Mouse (Mus musculus): ENCODE results near the gene Leprot. TPM values are rescaled to one million over a fixed set of nuclear protein-coding genes. Genes with fewer than 3 reads are reported as not detected.

Gene Leprot
- 10 to 100 TPM; 29.7 to 31.2 TPM for total RNA-seq (2021)
- long read RNA-seq, experiment 1, transcript Leprot-201 (4 exons, 1,898 nt) = major isoform, 49 of 53 reads
- long read RNA-seq, experiment 1, partial matches to known transcripts = 4 of 53 reads
- long read RNA-seq, experiment 1, other reads (novel, unspliced or antisense) = 0 of 53 reads
- long read RNA-seq, experiment 2, transcript Leprot-201 (4 exons, 1,898 nt) = major isoform, 43 of 50 reads
- long read RNA-seq, experiment 2, partial matches to known transcripts = 6 of 50 reads
- long read RNA-seq, experiment 2, other reads (novel, unspliced or antisense) = 1 of 50 reads

DNA sequence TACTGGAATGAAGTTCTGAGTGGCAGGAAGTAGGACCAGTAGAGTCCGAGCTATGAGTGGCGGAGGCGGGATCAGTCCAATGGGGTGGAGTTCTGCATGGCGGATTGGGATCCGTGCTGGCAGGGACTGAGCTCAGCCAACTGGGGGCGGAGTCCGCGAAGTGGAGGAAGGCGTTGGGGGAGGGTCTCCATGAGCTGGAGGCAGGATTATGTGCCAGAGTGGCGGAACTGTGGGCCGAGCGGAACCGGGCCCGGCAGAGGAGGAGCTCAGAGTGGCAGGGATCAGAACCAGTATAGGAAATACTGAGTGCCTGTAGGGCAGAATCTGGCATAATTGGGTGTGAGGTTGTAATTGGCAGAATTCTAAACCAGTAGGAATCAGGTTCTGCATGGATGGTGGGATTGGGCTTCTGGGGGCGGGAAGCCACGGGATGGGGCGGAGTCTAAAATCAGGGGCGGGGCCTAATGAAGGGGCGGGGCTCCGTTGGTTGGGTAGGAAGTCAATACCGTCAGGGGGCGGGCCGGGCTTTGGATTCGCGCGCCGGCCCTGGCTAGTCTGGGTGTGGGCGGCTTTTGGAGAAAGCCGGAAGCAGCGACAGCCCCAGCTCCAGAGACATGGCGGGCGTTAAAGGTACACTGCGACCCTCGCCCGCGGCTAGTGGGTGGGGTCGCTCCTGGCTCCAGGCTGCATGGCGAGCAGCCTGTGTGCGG lies at the start of gene Leprot:
Gene Leprot (plus strand): TSS at position 523 of the 710 bp plus-strand sequence.
- peak; percentile 96 for DNase-seq

DNA sequence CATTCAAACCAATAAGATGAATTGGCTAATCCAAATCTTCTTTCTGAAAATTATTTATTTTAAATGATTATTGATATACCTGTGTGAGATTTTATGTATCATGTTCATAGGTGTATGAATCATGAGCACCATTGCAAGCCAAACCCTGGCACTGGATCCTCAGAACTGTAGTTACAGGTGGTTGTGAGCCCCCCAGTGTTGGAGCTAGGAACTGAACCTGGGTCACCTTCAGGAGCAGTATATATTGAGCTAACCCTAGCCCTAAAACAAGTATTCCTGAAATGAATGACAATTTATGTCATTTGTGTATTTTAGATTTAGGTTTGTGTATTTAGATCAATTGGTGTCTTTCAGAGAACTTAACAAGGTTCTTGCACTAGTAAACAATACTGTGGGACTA lies 45.8 kb upstream of the Leprot start:
- no peak for DNase-seq

DNA sequence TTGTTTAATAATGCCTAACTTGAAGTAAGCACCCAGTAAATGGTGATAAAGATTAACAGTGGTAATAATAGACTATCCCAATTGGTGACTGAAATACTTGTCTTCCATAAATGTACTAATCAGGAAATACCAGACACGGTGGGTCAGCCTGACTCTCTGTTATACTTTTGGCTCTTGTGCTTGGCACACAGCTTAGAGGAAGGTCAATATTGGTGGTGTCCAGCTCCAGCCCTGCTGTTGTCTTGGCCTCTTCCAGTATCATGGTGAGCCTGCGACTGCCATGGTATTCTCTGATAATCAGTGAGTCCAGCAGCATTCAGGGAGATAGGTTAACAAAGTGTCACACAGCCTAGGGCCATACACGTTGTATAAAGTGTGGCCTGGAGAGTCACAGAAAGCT lies 43.9 kb upstream of the Leprot start:
- no peak for DNase-seq

DNA sequence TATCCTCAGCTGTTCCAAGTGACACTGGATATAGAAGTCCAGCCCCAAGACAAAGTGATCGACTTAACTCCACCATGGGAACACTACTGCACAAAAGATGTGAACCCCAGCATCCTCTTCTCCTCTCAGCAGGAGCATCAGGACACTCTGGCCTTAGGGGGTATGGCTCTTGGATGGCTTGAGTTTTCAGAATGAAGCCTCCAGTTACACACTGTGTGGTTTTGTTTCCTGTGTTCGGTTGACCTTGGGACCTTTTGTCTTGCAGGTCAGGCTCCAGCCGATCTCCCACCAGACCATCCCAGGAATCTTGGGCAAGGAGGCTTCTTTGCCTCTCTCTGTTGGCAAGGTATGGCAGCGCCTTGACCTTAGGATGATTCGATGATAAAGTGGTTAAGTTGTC lies 31.0 kb upstream of the Leprot start:
- no peak for DNase-seq

DNA sequence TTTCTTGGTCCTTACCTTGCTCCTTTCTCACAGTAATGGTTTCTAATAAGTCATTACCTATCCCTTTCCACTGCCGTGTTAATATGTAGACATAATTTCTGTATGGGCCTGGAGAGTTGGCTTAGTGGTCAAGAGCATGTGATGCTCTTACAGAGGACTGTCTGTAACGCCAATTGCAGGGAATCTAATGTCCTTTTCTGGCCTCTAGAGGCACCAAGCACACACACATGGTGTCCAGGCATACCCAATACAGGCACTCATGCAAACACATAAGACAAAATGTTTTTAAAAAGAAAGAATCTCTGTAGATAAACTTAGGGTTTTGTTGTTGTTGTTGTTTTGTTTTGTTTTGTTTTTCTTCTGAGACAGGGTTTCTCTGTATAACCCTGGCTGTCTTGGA lies 29.8 kb upstream of the Leprot start:
- no peak for DNase-seq

DNA sequence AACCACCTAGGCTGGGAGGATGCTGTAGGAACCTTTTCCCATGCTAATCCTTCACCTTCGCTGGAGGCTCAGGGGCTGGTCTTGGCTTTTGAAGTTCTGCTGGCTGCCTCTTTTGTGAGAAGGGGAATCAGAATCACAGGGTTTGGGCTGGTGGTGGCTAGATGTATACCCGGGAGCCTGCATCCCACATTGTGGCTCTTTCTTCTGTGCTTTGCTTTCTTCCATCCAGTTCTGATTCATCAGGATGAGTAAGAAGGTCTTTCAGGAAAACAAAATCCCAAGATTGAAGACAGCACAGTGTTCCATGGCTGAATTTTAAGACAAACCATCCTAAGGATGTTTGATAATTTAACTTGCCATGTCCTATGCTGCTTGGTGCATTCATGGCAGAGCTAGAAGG lies 27.3 kb upstream of the Leprot start:
- DNase-seq = no peak

DNA sequence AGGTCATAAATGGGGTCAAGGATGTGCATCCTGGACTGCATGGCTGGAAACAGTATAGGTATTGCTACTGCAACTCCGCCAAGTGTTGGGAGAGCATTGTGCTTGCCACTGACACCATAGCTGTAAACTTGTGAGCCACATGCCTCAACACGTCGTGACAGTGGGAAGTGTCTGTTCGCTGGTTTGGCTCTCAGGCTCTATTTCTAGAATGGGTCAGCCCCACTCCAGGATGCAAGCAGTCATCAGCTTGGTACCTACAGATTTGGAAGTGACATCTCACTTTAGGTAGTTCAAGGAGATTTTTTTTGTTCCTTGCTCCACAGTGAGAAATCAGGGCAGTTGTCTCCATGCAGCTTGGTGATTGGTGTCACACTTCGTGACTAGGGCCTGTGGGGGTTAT lies 26.3 kb upstream of the Leprot start:
- no peak for DNase-seq

DNA sequence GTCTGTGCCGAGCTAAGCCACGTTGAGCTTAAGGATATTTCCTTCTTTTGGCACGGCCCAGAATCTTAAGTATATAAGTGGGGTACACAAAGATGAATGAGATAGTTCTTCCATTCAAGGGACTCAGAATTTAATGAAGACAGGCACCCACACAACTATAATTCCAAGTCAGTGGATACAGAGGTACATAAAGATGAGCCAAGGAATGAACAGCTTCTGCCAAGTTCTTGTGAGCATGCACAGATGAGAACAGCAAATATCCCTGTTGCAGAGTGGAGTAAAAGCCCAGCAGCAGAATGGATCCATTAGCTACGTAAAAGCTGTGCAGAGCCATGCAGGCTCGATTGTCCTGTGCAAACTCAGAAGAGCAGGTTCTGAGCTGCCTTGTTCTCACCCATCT lies 22.2 kb upstream of the Leprot start:
- DNase-seq = no peak

DNA sequence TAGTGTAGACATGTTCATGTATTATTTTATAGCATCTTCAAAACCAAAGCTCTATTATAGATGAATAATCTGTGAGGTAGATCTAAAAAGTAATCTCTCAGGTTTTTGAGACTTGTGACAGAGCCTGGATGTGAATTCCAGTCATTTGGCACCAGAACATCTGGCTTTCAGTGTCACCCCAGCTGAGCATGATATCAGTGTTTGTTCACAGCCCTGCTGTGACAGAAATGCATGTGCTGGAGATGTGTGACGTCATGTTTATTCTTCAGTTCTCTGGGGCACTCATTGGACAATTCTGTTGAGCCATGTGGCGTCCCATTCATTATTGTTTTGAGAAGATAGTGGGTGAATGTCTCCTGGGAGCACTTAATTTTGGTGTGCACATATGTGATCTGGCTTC lies 11.9 kb upstream of the Leprot start:
- DNase-seq = no peak

DNA sequence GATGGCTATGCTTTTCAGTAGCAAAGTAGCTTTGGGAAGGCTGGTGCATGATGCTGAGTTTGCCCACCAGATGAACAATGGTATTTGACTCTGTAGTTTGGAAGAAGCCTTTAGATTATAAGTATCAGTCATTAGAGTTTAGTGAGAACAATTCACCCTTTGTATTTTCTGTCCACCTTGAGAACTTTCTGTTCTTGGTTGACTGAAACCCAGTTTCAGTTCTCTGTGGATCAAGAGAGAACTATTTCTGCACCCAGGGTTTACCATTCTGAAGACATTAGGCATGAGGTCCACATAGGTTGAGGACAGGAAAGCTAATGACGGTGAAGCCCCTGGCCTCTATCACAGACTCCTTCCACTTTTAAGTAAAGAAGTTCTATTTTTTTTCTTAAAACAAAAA lies 10.0 kb upstream of the Leprot start:
- no peak for DNase-seq

DNA sequence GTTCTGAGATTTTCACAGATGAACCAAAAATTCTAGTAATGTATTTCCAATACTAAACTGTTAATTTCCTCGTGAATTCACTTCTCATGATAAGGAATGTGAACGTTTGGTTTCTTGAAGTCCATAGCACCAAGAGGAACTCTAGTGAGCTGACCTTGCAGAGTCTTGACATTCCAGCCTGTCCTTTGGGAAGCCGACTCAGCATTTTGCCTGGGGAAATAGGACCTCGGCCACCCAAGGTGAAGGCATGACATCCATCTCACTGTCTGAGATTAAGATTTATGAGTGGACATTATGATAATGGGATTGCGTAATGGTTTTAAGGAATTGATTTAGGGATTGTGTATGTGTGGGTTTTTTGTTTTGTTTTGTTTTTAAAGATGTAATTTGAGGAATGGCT lies 6.9 kb upstream of the Leprot start:
- no peak for DNase-seq

DNA sequence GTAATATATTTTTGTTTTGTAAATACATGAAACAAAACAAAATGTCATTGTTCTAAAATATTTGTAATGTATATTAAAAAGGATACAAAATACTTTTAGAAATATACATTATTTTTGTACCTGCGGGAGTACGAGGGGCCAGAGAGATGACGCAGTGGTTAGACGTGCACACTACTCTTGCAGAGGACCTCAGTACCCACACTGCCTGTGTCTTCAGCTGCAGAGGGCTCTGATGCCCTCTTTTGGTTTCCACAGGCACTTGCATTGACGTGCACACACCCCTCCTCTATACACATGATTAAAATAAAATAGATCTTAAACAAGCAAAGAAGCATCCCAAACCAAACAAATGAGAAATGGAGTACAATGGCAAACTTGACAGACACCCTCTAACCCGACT lies 4.8 kb upstream of the Leprot start:
- DNase-seq = no peak

DNA sequence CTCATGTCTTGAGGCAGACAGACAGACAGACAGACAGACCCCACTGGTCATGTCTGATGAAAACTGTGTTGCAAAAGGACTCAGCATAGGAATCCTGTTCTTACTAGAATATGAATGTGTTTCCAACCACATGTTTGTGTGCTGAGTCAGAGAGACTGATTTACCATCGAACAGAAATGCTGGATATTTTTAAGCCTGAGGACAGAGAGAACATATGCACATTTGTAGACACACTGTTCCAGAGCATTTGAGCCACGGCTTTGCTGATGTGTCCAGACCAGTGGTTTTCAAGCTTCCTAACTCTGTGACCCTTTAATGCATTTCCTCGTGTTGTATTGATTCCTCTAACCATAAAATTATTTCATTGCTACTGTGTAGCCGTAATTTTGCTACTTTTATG lies 4.3 kb upstream of the Leprot start:
- DNase-seq = no peak

DNA sequence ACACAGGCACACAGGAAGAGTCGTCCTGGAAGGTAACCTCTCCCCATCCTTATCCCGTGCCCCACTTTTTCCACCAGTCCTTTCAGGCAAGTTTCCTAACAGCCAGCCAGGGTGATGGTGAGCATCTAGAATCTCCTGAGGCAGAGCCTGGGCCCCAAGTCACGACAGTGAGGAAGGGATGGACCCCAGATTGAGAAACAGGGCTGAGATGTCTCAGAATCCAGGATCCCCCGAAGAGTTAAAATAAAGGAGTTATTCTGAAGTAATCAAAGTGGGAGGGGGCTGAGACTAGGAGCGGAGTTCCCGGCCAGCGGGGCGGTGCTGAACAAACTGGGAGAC lies 692 bp upstream of the Leprot start:
- DNase-seq = no peak

DNA sequence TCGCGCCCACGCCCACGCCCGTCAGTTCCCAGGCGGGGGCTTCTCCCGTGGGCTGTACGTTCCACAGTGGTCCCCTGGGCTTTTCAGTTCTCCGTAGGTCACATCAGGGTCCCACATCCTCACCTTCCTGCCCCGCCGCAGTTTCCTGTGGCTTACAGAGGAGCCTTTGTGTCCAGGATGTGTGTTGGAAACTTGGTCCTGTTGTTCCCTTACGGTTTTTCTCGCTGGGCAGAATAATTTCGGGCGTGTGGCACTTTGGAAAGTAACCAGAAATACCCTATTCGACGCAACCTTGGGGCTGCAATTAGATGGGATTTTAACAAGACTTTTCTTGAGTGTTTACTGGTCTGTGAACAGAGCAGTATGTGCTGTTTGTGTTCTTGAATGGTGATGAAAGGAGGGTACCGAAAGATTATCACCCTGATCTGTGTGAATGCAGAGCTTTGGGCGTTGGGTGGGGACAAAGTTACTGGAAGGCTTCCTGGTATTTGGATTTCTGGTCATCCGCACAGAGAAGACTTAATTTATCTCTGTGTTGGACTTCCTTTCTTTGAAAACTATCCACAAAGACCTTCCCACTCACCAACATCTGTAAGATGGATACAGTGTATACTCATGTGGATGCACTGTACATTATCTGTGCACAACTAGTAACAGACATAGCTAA lies 591 bp downstream of the Leprot start:
- no peak for DNase-seq

DNA sequence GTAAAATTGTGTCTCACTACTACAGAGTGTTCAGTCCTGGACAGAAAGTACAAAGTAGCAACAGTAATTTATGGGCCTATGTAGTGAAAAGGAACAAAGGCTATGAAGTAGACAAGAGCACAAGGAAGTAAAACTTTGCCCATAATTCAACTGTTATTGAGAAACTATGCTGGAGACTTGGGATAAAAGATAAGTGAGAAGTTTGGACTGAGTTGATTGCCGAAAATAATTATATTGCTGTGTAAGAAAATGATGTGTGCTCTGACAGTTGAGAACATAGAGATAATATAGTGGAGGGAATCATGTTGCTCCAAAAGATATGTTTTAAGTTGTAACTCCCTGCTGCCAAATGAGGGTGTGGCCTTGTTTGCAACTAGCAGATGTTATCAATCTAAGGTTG lies 1.2 kb downstream of the Leprot start:
- no peak for DNase-seq

DNA sequence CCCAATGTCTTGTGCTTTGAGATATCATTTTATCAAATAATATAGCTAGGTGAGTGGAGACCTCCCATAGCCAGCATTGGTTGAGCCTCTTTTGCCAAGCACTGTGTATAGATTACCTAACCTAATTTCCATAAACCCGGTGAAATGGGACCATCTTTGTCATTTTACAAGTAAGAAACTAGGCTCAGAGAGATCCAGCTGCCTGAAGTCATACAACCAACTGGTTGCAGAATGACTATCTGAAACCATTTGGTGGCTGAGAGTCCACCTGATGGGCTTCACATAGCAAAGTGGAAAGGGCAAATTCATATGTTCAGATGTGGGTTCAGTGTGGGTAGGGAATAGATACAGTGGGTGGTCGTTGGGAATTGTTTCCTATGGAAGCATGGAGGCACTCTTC lies 3.4 kb downstream of the Leprot start:
- DNase-seq = no peak

DNA sequence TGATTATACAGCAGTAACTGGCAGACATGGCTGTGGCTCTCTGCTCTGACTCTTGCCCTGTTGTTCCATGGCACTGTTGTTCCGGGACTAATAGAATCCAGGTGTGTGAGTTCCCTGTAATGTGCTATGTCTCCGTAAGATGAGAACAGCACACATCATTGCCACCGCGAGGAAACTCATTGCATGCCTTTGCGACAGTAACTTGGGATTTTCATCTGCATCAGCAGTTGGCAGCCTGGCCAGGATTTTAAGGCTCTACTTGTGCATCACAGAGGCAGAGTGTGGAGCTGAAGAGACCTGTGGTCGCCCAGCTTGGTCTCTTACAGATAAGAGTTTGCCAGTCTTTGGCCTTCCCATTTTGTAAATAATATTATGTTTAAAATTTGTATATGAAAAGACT lies 6.7 kb downstream of the Leprot start:
- DNase-seq = no peak

DNA sequence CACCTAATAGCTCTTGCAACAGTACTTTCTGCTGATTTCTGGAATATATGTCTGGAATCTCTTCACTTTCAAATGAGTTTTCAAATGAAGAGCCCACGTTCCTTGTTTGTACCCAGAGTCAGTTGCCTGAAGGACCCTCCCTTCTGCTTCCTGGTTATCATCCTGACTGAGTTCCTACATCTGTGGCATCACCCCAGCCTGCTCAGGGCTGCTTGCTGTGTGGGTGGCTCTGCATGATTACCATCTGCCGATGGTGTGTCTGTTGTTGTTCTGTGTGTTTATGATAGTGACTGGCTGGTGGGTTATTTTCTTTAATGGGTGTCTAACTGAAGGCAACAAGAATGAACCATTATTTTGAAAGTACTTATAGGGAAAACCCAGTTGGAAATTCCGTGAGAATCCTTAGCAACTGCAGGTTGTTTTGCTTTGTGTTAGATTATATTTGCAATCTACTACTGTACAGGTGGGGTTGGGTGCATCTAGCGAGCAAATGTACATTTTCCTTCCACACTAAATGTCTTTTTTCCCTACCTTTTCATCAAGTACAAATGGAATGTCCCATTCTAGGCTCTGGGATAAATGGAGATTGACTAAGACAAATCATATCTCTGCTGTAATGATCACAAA lies 7.4 kb downstream of the Leprot start:
- DNase-seq = no peak

DNA sequence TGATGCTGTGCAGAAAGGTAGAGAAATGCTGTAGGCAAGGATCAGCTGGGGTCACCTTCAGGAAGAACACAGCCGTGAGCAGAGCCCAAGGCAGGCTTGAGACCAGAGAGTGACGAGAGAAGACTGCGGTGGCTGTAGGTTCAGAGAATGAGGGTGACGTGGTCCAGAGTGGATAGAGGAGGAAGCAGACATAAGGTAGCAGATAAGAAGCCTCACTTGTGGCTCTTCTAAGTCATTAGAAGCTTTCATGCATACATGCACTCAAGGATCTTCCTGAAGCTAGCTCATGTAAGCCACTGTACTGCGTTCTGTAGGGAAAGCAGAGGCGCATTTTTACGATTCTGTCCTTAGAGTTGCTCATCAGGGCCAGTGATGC lies 7.9 kb downstream of the Leprot start:
- DNase-seq = no peak

DNA sequence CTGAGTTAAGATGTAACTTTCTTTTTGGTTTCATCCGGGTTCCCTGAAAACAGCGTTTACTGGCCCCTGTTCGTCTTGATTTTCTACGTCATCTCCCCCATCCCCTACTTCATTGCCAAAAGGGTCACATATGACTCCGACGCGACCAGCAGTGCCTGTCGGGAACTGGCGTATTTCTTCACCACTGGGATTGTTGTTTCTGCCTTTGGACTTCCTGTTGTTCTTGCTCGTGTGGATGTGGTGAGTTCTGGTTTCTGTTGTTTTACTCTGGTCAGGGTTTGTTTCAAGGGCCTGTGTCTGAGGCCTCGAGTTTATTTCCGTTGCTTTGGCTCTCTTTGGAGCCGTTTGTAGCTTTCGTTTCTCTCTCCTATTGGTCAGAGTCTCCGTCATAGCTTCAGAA lies 8.5 kb downstream of the Leprot start:
- no peak for DNase-seq

DNA sequence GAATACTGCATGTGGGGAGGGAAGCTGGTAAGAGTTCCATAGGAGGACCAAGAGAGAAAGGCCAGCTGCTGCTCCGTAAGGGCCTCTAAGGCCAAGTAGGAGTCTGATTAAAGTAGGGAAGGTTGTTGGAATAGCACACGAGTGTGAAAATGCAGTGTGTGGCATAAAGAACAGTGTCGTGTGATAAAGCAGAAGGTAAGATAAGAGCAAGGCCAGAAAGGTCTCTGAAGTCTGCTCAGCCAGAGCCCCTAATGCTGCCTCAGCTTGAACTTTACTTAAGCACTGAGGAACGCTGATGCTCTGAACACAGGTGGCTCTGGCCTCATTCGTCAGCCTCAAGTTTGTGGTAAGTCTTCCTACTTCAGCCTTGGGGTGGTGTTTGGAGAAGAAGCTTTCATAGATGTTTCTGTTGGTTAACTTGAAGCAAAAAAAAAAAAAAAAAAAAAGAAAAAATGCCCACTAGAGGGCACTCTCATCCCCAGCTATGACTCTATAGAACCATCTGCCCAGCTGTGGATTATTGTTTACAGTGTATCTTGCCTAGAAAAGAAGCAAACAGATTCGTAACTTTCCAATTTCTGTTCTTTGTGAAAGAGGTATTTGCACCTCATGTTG lies 9.5 kb downstream of the Leprot start:
- no peak for DNase-seq

DNA sequence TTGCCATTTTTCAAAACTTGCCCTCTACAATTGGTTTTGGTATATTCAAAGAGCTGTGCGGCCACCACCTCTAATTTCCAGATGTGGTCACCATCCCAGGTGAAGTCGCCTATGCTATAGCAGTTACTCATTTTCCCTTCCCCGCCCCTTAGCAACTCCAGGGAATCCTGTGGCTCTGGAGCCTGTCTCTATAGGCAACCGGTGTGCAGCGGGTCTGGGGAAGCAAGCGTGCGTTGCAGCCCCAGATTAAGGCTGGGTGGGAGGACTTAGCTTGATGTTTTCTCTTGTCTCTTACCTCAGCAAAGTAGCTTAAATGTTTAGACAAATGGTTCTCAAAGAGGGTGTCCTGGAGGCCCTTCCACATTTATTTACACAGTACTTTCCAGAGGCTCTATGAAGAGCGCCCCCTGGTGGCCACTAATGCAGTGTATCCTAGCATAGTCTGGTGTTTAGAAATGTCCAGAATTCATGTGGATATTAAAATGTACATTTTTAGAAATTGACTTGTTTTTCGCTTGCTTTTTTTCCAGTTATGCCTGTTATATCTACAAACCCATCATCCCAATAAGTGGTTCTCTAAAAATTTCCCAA lies 16.7 kb downstream of the Leprot start:
- peak; percentile 65 for DNase-seq
